Comparison of ENCODE assay signal across 8 mouse cellular contexts in genomic region chr10:86365632-86366092, GRCm38 (mm10).
A peak's percentile ranks its signal among the peaks of the same experiment; 100 is the strongest.
DNase-seq lines count a peak whose midpoint lies in the region; ATAC-seq and TF ChIP-seq lines count a peak whose summit lies in the region.

No protein-coding gene starts in this region.

- H3K36me3 ChIP-seq in embryonic facial prominence, embryonic 13.5 days, result no peaks in the 10 kb centered on the region
- no peaks in the 10 kb centered on the region for H3K36me3 ChIP-seq in embryonic facial prominence, embryonic 10.5 days (replicated peaks)
- H3K36me3 ChIP-seq in forebrain, postnatal 0 days (ENCODE audit: insufficient read depth), result no peaks in the 10 kb centered on the region
- no peaks in the 10 kb centered on the region for H3K36me3 ChIP-seq in kidney, adult 2 months (ENCODE audit: control insufficient read depth, insufficient read depth, low read length)

- TF ChIP-seq POLR2A in kidney, adult 2 months (IDR thresholded peaks at IDR 0.05; ENCODE audit: low read depth, low read length), result no peak

- no peak overlapping the region for H3K4me2 ChIP-seq in embryonic facial prominence, embryonic 13.5 days
- no peak overlapping the region for H3K4me2 ChIP-seq in forebrain, postnatal 0 days (ENCODE audit: low read depth)

- WGBS in embryonic facial prominence, embryonic 13.5 days, result 45% methylated on average over 5 of the region's 5 CpGs
- WGBS in embryonic facial prominence, embryonic 10.5 days, result 73% methylated on average over 5 of the region's 5 CpGs
- WGBS in forebrain, postnatal 0 days, result 61% methylated on average over 5 of the region's 5 CpGs
- 21% methylated on average over 5 of the region's 5 CpGs for WGBS in kidney, adult 2 months

- no peak for DNase-seq in embryonic facial prominence, embryonic 10.5 days (ENCODE audit: low spot score)
- peak; percentile 31 for DNase-seq in forebrain, postnatal 0 days
- DNase-seq in kidney, adult 2 months, result peak; percentile 66
- DNase-seq in frontal cortex, postnatal 25 days (ENCODE audit: low spot score in 2 of 2), result no peak
- DNase-seq in frontal cortex, postnatal 10 days (ENCODE audit: low spot score in 2 of 2), result no peak
- no peak for DNase-seq in retina, postnatal 1 day

- no peak overlapping the region for H3K27ac ChIP-seq in embryonic facial prominence, embryonic 13.5 days
- H3K27ac ChIP-seq in embryonic facial prominence, embryonic 10.5 days (replicated peaks), result no peak overlapping the region
- H3K27ac ChIP-seq in forebrain, postnatal 0 days (ENCODE audit: low read depth, low read length), result no peak overlapping the region
- H3K27ac ChIP-seq in kidney, adult 2 months (ENCODE audit: insufficient read depth, low read depth, low read length), result no peak overlapping the region

- no peak overlapping the region for H3K9ac ChIP-seq in embryonic facial prominence, embryonic 13.5 days
- H3K9ac ChIP-seq in forebrain, postnatal 0 days, result no peak overlapping the region

- TF ChIP-seq CTCF in forebrain, postnatal 0 days (IDR thresholded peaks at IDR 0.05; ENCODE audit: low read depth), result no peak
- TF ChIP-seq CTCF in kidney, adult 2 months (conservative IDR thresholded peaks at IDR 0.05; ENCODE audit: insufficient read depth, insufficient read length, low read depth, low read length), result no peak

- H3K9me3 ChIP-seq in embryonic facial prominence, embryonic 13.5 days, result no peaks in the 10 kb centered on the region
- no peaks in the 10 kb centered on the region for H3K9me3 ChIP-seq in embryonic facial prominence, embryonic 10.5 days
- H3K9me3 ChIP-seq in forebrain, postnatal 0 days (ENCODE audit: low read length), result no peaks in the 10 kb centered on the region

- no peak overlapping the region for H3K4me3 ChIP-seq in embryonic facial prominence, embryonic 13.5 days
- H3K4me3 ChIP-seq in embryonic facial prominence, embryonic 10.5 days, result no peak overlapping the region
- H3K4me3 ChIP-seq in forebrain, postnatal 0 days (ENCODE audit: low read depth, low read length), result no peak overlapping the region
- H3K4me3 ChIP-seq in kidney, adult 2 months (ENCODE audit: insufficient read depth, low read depth, low read length), result no peak overlapping the region

- no peaks in the 10 kb centered on the region for H3K27me3 ChIP-seq in embryonic facial prominence, embryonic 13.5 days
- no peaks in the 10 kb centered on the region for H3K27me3 ChIP-seq in embryonic facial prominence, embryonic 10.5 days (replicated peaks; ENCODE audit: low read depth, poor library complexity, severe bottlenecking)
- no peaks in the 10 kb centered on the region for H3K27me3 ChIP-seq in forebrain, postnatal 0 days (ENCODE audit: insufficient read depth, low read length)
- H3K27me3 ChIP-seq in kidney, adult 2 months (replicated peaks; ENCODE audit: control insufficient read depth, insufficient read depth, low read length), result no peaks in the 10 kb centered on the region

- 0 out of 2 replicates have a peak, but pooled peaks have one; percentile 32 for ATAC-seq in embryonic facial prominence, embryonic 13.5 days (ENCODE audit: insufficient number of reproducible peaks, insufficient read depth, low FRiP score, low TSS enrichment, low read depth)
- ATAC-seq in forebrain, postnatal 0 days, result peak; percentile 58; the same call in 1 of the 2 replicates
- ATAC-seq in megakaryocyte-erythroid progenitor cell, adult 5-6 weeks (replicated peaks; ENCODE audit: low FRiP score, low TSS enrichment, poor library complexity, severe bottlenecking), result 0 out of 2 replicates have a peak, but pooled peaks have one; percentile 37

- peaks cover 21% of the 10 kb centered on the region for H3K4me1 ChIP-seq in embryonic facial prominence, embryonic 13.5 days
- peaks cover 25% of the 10 kb centered on the region for H3K4me1 ChIP-seq in embryonic facial prominence, embryonic 10.5 days
- H3K4me1 ChIP-seq in forebrain, postnatal 0 days (ENCODE audit: insufficient read depth), result no peaks in the 10 kb centered on the region
- H3K4me1 ChIP-seq in kidney, adult 2 months (ENCODE audit: control insufficient read depth, insufficient read depth, low read length), result peaks cover 7% of the 10 kb centered on the region

Comparison
In these comparisons a context has a peak if more than half of its experiments do, and no peak if none do; other contexts are left out.
1. DNase-seq: peak in forebrain, postnatal 0 days (single experiment) and kidney, adult 2 months (single experiment); none in embryonic facial prominence, embryonic 10.5 days (single experiment), frontal cortex, postnatal 25 days (0 of 2), frontal cortex, postnatal 10 days (0 of 2) and retina, postnatal 1 day (single experiment).
2. Peak in every context shown above with its lines, with median percentiles within 50 percentile points of each other: ATAC-seq.